Mouse (Mus musculus) embryo, embryonic 9.5 days (tissue): Measurements from ENCODE around the gene Cep97.
"Not testable (repeated sequence)": the region's sequence is repeated elsewhere in the genome, so short reads cannot be mapped to it uniquely, and the experiment has no call there.

Experiments
- DNase-seq: peaks from one replicate; pipeline ENCODE4 v3.0.0-alpha.2; 2017; ENCODE audit errors: extremely low spot score

Cep97 gene

DNA sequence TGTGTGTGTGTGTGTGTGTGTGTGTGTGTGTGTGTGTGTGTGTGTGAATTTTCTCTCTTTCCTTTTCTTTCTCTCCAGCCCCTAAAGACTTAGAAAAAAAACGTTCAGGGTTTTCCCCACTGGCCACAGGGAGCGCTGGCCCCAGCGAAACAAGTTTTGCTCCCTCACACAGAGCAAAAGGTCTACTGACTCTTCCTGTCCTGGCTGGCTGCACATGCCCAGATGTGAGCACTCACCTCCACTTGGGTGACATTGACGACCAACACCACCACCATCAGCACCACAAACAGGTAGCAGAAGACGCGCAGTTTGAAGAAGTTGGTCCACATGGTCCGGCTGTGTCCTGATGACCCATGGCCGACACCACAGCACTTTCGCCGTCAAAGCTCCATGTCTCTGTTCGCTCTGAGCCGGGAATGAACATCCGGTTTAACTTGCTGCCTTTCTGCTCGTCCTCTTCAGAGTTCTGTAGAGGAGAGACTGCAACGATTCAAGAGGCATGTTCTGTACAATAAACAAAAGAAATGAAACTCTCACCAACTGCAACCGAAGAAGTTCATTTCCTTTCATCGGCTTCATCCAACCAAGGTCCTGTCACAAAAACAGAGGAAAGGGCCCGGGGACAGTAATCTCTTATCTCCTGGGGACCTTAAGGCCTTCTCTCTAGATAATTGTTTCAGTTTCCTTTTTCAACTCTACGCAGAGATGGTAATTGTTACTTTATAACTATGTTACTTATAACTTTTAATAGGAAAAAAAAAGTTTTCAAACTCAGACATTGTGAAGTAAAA lies 44.1 kb downstream of the Cep97 start:
- no peak for DNase-seq

DNA sequence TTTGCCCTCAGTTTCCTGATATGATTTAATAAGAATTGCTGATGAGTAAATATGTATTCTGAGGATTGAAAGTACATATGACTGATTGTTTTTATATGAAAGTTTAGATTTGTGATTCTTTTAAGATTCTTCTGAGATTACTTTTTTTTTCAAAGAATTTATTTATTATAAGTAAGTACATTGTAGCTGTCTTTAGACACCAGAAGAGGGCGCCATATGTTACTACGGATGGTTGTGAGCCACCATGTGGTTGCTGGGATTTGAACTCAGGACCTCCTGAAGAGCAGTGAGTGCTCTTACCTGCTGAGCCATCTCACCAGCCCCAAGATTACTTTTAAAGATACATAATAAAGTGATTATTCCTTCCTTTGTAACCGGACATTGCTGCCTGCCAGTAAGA lies 45.2 kb downstream of the Cep97 start:
- no peak for DNase-seq

DNA sequence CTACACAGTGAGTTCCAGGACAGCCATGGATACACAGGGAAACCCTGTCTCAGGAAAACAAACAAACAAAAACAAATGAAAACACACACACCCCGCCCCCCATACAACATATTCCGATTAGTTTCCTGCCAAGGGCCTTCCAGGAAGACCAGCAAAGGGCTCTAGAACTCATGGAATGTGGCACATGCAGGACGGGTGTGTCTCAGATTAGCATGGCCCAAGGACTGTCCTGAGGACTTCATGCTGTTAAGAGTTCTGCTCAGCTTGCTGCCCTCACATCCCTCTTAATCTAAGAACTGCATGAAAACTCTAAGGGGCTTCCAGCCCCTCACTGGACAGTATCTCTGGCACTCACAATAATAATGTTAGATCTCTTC lies 46.1 kb downstream of the Cep97 start:
- DNase-seq = no peak

DNA sequence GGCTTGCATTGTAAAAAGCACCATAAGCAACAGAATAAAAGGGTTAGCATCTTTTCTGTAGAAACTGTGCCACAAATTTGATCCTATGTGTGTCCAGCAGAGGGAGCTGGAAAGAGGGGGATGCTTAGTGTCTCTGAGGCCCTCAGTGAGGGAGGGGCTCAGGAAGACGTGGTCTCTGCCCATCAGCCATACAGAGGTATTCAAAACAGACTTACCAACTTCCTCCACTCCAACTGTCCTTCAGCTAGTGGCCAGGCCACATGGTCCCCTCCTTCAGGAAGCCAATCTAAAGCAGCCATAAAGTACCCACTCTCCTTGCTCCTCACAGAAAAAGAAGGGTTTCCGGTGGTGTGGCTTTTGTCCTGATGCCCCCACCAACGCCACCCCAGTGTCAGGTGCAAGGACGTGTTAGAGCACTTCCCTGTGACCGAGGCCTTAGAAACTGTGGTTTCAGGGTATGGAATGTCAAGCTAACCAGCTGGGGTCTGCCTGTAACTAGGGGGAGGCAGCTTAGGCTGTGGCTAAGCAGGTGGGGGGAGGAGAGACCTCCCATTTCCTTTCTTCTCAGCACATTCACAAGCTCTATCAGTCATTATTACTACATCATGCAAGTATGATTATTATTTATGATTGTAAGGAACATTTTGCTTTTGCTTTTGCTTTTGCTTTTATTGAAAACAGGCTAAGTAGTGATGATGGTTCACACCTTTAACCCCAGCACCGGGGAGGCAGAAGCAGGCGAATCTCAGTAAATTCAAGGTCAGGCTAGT lies 46.7 kb downstream of the Cep97 start:
- DNase-seq = no peak

DNA sequence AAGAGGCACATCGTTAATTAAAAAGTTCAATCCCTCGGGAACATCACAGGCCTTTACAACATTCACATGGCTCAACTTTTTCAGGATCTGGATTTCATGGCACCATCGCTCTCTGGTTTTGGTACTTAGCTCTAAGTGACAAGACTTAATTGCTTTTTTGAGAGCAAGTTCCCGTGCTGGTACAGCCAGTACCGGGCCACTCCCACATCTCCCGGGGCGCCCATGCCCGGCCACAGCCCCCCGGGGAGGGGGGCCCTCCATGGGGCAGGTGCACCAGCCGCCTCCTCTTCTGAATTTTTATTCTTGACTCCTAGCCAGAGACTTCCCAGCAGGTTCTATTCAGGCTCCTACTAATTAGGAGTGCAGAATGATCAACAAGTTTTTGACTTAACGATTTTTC lies 50.4 kb downstream of the Cep97 start:
- DNase-seq = no peak

DNA sequence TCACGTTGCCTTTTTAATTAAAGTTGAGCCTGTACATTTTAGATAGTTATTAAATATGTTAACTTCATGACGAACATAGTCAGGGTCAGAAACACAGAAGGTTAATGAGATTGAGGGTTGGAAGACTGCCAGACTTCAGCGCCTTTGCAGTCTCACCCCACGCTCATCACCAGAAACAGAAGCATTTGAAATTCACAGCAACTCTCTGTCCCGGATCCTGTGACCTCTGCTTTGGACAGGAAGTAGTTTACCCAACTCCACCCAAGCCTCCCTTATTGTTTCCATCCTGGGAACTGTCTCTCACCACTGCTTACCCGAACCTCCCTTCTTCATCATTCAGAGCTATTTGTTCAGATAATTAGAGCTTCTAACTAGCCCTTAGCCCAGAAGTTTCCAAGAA lies 58.6 kb downstream of the Cep97 start:
- no peak for DNase-seq

DNA sequence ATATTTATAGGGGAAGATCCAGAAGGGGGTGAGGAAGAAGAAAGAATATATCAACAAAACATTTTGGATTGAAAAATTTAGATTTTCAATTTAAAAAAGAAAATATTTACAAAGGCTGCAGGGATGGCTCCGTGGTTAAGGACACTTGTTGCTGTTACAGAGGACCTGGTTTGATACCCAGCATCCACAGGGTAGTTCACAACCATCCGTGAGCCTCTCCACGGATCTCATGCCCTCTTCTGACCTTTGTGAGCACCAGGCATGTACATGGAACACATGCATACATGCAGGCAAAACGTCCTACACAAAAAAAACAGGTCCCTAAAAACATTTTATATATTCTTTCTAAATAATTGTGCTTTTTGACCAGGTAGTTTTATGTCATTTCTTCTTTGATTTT lies 70.8 kb downstream of the Cep97 start:
- no peak for DNase-seq

DNA sequence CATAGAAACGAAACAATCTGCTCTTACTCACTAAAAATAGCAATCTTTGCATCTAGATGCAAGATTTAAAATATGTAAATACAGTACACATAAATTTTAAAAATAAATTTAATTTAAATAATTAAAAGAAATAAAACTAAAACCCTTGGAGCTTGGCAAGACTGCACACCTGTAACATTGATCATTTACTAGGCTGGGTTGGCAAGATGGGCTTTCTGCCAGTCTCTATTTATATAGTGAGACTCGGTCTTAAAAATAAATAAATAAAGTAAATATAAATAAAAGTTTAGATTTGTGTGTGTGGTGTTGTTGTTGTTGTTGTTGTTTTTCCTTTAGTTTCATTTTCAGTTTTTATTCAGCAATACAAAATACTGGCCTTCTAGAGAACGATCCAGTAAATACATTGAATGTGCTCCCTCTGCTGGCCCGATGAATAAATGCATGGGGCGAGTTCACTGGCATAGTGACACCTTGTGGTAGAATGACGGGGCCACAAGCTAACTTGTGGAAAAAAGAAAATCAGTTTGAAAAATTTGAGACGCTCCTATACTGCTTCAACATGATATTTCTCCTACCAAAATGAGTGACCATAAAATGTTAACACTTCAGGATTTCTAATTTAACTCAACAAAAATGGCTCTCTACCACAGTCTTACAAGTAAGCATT lies 71.4 kb downstream of the Cep97 start:
- DNase-seq = peak; percentile 58

DNA sequence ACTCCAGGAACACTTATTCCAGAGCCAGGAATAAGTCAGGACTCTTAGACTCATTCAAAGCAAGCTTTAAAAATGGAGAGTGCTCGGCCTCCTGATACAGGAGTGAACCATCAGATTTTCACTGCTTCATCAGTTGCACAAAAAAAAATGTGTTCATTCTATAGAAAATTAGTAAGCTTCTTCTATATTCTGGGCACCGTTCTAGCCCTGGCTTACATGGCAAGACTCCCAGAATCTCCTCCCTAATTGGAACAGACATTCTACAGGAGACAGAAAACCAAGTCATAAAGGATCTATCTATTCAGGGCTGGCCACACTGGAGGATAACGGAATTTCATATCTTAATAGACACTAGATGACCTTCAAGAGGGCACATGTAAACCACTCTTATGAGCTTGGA lies 73.6 kb downstream of the Cep97 start:
- DNase-seq = no peak

DNA sequence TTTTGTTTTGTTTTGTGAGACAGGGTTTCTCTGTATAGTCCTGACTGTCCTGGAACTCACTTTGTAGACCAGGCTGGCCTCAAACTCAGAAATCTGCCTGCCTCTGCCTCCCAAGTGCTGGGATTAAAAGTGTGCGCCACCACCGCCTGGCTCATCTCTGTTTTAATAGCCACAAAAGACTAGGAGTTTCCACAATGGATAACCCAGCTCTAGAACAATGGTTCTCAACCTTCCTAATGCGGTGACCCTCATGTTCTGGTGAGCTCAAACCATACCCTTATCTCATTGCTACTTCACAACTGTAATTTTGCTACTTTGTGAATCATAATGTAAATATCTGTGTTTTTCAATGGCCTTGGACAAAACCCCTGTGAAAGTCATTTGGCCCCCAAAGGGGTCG lies 75.2 kb downstream of the Cep97 start:
- DNase-seq = not testable (repeated sequence)

DNA sequence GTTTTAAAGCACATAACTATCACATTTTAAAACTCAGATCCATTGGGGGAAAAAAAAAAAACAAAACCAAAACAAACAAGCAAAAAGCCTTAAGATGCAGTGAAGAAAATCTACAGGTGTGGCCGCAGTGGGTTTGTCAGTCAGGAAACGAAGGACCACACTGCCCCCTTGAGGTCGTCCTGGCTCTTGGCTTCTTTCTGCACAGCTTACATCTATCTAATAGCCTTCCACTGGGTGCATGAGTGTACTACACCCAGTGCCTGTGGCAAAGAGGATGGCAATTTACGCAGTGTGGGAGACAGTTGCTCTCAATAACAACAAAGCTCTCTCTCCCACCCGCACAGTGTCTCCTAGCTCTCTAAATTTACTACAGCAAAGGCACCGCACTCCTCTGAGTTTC lies 76.2 kb downstream of the Cep97 start:
- peak; percentile 42 for DNase-seq

DNA sequence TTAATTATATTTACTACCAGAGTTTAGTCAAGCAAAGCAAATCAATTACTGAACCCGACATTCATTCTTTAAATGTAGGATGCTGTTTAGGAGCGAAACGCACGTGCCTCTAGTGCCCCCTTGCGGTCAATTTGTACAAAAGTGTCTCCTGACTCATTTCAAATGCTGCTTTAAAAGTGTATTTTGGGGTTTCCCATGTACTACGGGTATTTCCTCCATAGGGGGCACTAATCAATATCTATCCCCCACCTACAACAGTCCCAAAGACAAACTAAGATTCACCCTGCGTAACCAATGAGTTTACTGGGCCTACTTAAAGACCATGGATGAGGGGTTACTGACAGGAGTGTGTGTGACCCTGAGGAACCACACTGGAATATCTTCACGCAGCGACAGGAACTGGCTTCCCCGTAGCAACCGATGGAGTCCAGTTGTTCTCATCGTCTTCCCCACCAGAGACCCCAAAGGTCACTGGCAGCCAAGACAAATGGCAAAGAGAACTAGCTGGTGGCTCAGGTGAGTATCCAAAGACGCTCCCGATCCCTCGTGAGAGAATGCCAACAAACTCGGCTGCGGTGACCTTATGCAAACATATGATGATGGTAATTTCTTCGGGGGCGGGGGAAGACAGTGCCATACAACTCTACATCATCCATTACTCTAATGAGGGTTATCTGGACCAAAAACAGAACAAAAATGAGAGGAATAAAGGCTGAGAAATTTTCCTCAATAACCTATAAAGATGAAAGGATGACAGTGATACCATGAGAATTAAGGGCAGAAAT lies 81.5 kb downstream of the Cep97 start:
- DNase-seq = peak; percentile 68

DNA sequence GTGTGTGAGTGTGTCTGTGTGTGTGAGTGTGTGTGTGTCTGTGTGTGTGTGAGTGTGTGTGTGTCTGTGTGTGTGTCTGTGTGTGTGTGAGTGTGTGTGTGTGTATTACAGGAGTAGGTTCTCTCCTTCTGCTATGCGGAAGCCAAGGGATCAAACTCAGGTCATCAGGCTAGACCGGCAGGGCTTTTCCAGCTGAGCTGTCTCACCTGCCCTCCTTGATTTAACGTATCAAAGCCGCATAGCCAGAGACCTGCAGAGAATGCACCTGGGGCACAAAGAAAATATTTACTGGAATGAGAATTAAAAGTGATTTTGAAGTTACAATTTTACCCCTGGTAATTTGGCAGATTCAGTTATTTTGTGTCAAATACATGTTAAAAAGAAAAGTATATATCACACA lies 82.1 kb downstream of the Cep97 start:
- no peak for DNase-seq

DNA sequence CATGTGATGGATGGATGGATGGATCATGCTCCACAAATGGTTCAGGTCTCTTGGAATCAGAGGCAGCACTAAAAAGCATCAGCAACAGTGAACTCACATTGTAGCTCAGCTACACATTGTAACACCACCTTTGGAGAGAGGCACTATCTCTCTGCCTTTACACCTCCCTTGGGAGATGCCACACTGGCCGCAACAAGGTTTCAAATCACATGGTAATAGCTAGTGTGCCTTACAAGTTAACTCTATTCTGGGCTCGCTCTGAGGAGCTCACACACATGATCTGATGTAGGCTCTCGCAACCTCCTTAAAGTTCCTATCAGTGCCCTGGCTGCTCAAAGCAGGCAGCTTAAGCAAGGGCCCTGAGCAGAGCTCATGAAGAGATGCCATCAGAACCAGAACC lies 84.2 kb downstream of the Cep97 start:
- no peak for DNase-seq
